Mouse (Mus musculus): ENCODE data around the gene Rgs7. TPM values are rescaled to one million over a fixed set of nuclear protein-coding genes. Genes with fewer than 3 reads are reported as not detected.

Gene Rgs7
- polyA plus RNA-seq, 1 experiment from 2014 or later, result 7.3 TPM

GRCm38 (mm10) chr1:175040038-175040437 lies 452.3 kb downstream of the Rgs7 start:
- no peak overlapping the region for H3K4me3 ChIP-seq
- peak overlapping the region; percentile 40; the same call in 1 of the 2 replicates for H3K27ac ChIP-seq (replicated peaks)
- H3K27me3 ChIP-seq, result no peaks in the 10 kb centered on the region
- H3K4me1 ChIP-seq, result no peaks in the 10 kb centered on the region
- WGBS, result 89% methylated on average over 4 of the region's 4 CpGs
- peak; percentile 59 for ATAC-seq (ENCODE audit: low FRiP score, low read depth)
- H3K9me3 ChIP-seq, result no peaks in the 10 kb centered on the region
- no peak overlapping the region for H3K4me2 ChIP-seq (replicated peaks)
- H3K9ac ChIP-seq (replicated peaks), result no peak overlapping the region
- no peaks in the 10 kb centered on the region for H3K36me3 ChIP-seq

- WGBS, result 17% methylated on average over 6 of the region's 6 CpGs
These were observed 452.7 kb downstream of the Rgs7 start for GRCm38 (mm10) chr1:175039567-175039966.

GRCm38 (mm10) chr1:175035461-175035860 lies 456.8 kb downstream of the Rgs7 start:
- no peak overlapping the region for H3K27ac ChIP-seq (replicated peaks)
- no peaks in the 10 kb centered on the region for H3K27me3 ChIP-seq
- H3K4me1 ChIP-seq, result no peaks in the 10 kb centered on the region
- H3K9ac ChIP-seq (replicated peaks), result no peak overlapping the region
- H3K9me3 ChIP-seq, result no peaks in the 10 kb centered on the region
- H3K4me3 ChIP-seq, result no peak overlapping the region
- H3K36me3 ChIP-seq, result no peaks in the 10 kb centered on the region
- 87% methylated on average over 5 of the region's 5 CpGs for WGBS
- ATAC-seq (ENCODE audit: low FRiP score, low read depth), result no peak
- no peak overlapping the region for H3K4me2 ChIP-seq (replicated peaks)

More at GRCm38 (mm10) chr1:175039567-175039966, 452.7 kb downstream of the Rgs7 start:
- Histone ChIP-seq H3K4me3 (no peak overlapping the region), H3K4me1 (no peaks in the 10 kb centered on the region), H3K27ac (replicated peaks) (peak overlapping the region; percentile 40; the same call in 1 of the 2 replicates), H3K9ac (replicated peaks) (no peak overlapping the region), H3K36me3 (no peaks in the 10 kb centered on the region), H3K9me3 (no peaks in the 10 kb centered on the region), H3K4me2 (replicated peaks) (no peak overlapping the region), H3K27me3 (no peaks in the 10 kb centered on the region)
- peak; percentile 86 for ATAC-seq (ENCODE audit: low FRiP score, low read depth)

- Histone ChIP-seq H3K4me1 (peaks cover 8% of the 10 kb centered on the region), H3K9me3 (no peaks in the 10 kb centered on the region), H3K27me3 (no peaks in the 10 kb centered on the region), H3K36me3 (no peaks in the 10 kb centered on the region), H3K27ac (replicated peaks) (no peak overlapping the region), H3K9ac (replicated peaks) (no peak overlapping the region), H3K4me3 (no peak overlapping the region), H3K4me2 (replicated peaks) (no peak overlapping the region)
- no peak for ATAC-seq (ENCODE audit: low FRiP score, low read depth)
- 56% methylated on average over 6 of the region's 6 CpGs for WGBS
These were observed 460.3 kb downstream of the Rgs7 start for GRCm38 (mm10) chr1:175032015-175032414.

- no peak overlapping the region for H3K27ac ChIP-seq (replicated peaks)
- no peaks in the 10 kb centered on the region for H3K36me3 ChIP-seq
- no peaks in the 10 kb centered on the region for H3K9me3 ChIP-seq
- H3K4me3 ChIP-seq, result no peak overlapping the region
- no peak overlapping the region for H3K9ac ChIP-seq (replicated peaks)
- H3K4me2 ChIP-seq (replicated peaks), result no peak overlapping the region
- no peaks in the 10 kb centered on the region for H3K27me3 ChIP-seq
- ATAC-seq (ENCODE audit: low FRiP score, low read depth), result peak; percentile 64
- WGBS, result 22% methylated on average over 9 of the region's 9 CpGs
- H3K4me1 ChIP-seq, result peaks cover 8% of the 10 kb centered on the region
These were observed 463.5 kb downstream of the Rgs7 start for GRCm38 (mm10) chr1:175028716-175029204.

GRCm38 (mm10) chr1:175028267-175028666 lies 464.0 kb downstream of the Rgs7 start:
- no peak overlapping the region for H3K4me3 ChIP-seq
- ATAC-seq (ENCODE audit: low FRiP score, low read depth), result no peak
- 24% methylated on average over 4 of the region's 4 CpGs for WGBS
- H3K9ac ChIP-seq (replicated peaks), result no peak overlapping the region
- no peaks in the 10 kb centered on the region for H3K27me3 ChIP-seq
- no peaks in the 10 kb centered on the region for H3K36me3 ChIP-seq
- peaks cover 8% of the 10 kb centered on the region for H3K4me1 ChIP-seq
- H3K27ac ChIP-seq (replicated peaks), result no peak overlapping the region
- no peak overlapping the region for H3K4me2 ChIP-seq (replicated peaks)
- H3K9me3 ChIP-seq, result no peaks in the 10 kb centered on the region

GRCm38 (mm10) chr1:175025781-175026309 lies 466.5 kb downstream of the Rgs7 start:
- ATAC-seq (ENCODE audit: low FRiP score, low read depth), result no peak
- H3K4me3 ChIP-seq, result no peak overlapping the region
- WGBS, result 81% methylated on average over 7 of the region's 7 CpGs
- no peaks in the 10 kb centered on the region for H3K27me3 ChIP-seq
- no peaks in the 10 kb centered on the region for H3K36me3 ChIP-seq
- no peaks in the 10 kb centered on the region for H3K9me3 ChIP-seq
- no peak overlapping the region for H3K27ac ChIP-seq (replicated peaks)
- no peak overlapping the region for H3K4me2 ChIP-seq (replicated peaks)
- H3K9ac ChIP-seq (replicated peaks), result no peak overlapping the region
- H3K4me1 ChIP-seq, result peaks cover 8% of the 10 kb centered on the region

GRCm38 (mm10) chr1:175024136-175024535 lies 468.2 kb downstream of the Rgs7 start:
- no peaks in the 10 kb centered on the region for H3K9me3 ChIP-seq
- WGBS, result 43% methylated on average over 1 of the region's 1 CpGs
- ATAC-seq (ENCODE audit: low FRiP score, low read depth), result no peak

More at GRCm38 (mm10) chr1:175024136-175024535, 468.2 kb downstream of the Rgs7 start:
- Histone ChIP-seq H3K9ac (replicated peaks) (no peak overlapping the region), H3K27me3 (no peaks in the 10 kb centered on the region), H3K4me2 (replicated peaks) (no peak overlapping the region), H3K27ac (replicated peaks) (no peak overlapping the region), H3K4me3 (no peak overlapping the region), H3K36me3 (no peaks in the 10 kb centered on the region), H3K4me1 (peaks cover 8% of the 10 kb centered on the region)

Other genes with a start within 250 kb of the Rgs7 start
- 0.22 and 0.33 TPM in 2 replicates for gene Kmo, start 127.9 kb upstream of the Rgs7 start, polyA plus RNA-seq (2016; fragmentation: Nextera tagmentation; extraction: Ambion mirVana)
- gene Fh1, start 133.1 kb upstream of the Rgs7 start, polyA plus RNA-seq (2016; fragmentation: Nextera tagmentation; extraction: Ambion mirVana), result 74.7 and 82.6 TPM in 2 replicates
- 10.8 and 11.9 TPM in 2 replicates for gene Opn3, start 200.3 kb upstream of the Rgs7 start, polyA plus RNA-seq (2016; fragmentation: Nextera tagmentation; extraction: Ambion mirVana)
- gene Chml, start 200.4 kb upstream of the Rgs7 start, polyA plus RNA-seq (2016; fragmentation: Nextera tagmentation; extraction: Ambion mirVana), result 7.8 and 8.9 TPM in 2 replicates
- not detected in 2 replicates for gene Wdr64, start 206.1 kb upstream of the Rgs7 start, polyA plus RNA-seq (2016; fragmentation: Nextera tagmentation; extraction: Ambion mirVana)